Mouse (Mus musculus) embryo, embryonic 11 days (tissue): ENCODE measurements around the gene Dvl2.
A peak's percentile ranks its signal among the peaks of the same experiment; 100 is the strongest.
"Not testable (repeated sequence)": the region's sequence is repeated elsewhere in the genome, so short reads cannot be mapped to it uniquely, and the experiment has no call there.

ENCODE experiments used
- DNase-seq: peaks from one replicate; pipeline ENCODE4 v3.0.0-alpha.2; 2015

The Dvl2 gene

GRCm38 (mm10) chr11:70000396-70000898, at the start of gene Dvl2:
TSS of gene Dvl2 (plus strand) at chr11:70000595.
- peak; percentile 97 for DNase-seq

- DNase-seq, result peak; percentile 57
Measured at GRCm38 (mm10) chr11:69950807-69951459, 49.5 kb upstream of the Dvl2 start.

GRCm38 (mm10) chr11:69952274-69952673, 48.1 kb upstream of the Dvl2 start:
- no peak for DNase-seq

GRCm38 (mm10) chr11:69953267-69953915, 47.0 kb upstream of the Dvl2 start:
- no peak for DNase-seq

GRCm38 (mm10) chr11:69955618-69956017, 44.8 kb upstream of the Dvl2 start:
- DNase-seq, result not testable (repeated sequence)

GRCm38 (mm10) chr11:69956218-69956617, 44.2 kb upstream of the Dvl2 start:
- DNase-seq, result no peak

GRCm38 (mm10) chr11:69960616-69961015, 39.8 kb upstream of the Dvl2 start:
- DNase-seq, result no peak

- no peak for DNase-seq
Measured at GRCm38 (mm10) chr11:69961841-69962240, 38.6 kb upstream of the Dvl2 start.

- DNase-seq, result no peak
Measured at GRCm38 (mm10) chr11:69964650-69965270, 35.6 kb upstream of the Dvl2 start, which contains the start of gene Cldn7. TSS of gene Cldn7 (plus strand) at chr11:69964779.

GRCm38 (mm10) chr11:69965271-69966005, 35.0 kb upstream of the Dvl2 start:
- DNase-seq, result peak; percentile 31

GRCm38 (mm10) chr11:69966006-69966859, 34.2 kb upstream of the Dvl2 start:
- peak; percentile 58 for DNase-seq

GRCm38 (mm10) chr11:69966860-69967517, 33.4 kb upstream of the Dvl2 start:
- DNase-seq, result no peak

- DNase-seq, result no peak
Measured at GRCm38 (mm10) chr11:69968793-69969192, 31.6 kb upstream of the Dvl2 start.

- no peak for DNase-seq
Measured at GRCm38 (mm10) chr11:69970222-69970621, 30.2 kb upstream of the Dvl2 start.

GRCm38 (mm10) chr11:69970775-69971174, 29.6 kb upstream of the Dvl2 start:
- no peak for DNase-seq

GRCm38 (mm10) chr11:69974907-69975306, 25.5 kb upstream of the Dvl2 start:
- no peak for DNase-seq

GRCm38 (mm10) chr11:69976271-69976670, 24.1 kb upstream of the Dvl2 start:
- DNase-seq, result no peak

- DNase-seq, result no peak
Measured at GRCm38 (mm10) chr11:69979827-69980195, 20.6 kb upstream of the Dvl2 start.

- peak; percentile 98 for DNase-seq
Measured at GRCm38 (mm10) chr11:69980196-69981140, 19.9 kb upstream of the Dvl2 start.

- peak; percentile 41 for DNase-seq
Measured at GRCm38 (mm10) chr11:69981141-69981762, 19.1 kb upstream of the Dvl2 start, which contains the start of gene Ctdnep1. TSS of gene Ctdnep1 (plus strand) at chr11:69981156.
